Comparison of ENCODE assay signal across 8 mouse cellular contexts in genomic region chr3:86998433-86999414, GRCm38 (mm10). TPM values are rescaled to one million over a fixed set of nuclear protein-coding genes. Genes with fewer than 3 reads are reported as not detected.
A peak's percentile ranks its signal among the peaks of the same experiment; 100 is the strongest.
DNase-seq lines count a peak whose midpoint lies in the region; ATAC-seq and TF ChIP-seq lines count a peak whose summit lies in the region.
"Not testable (repeated sequence)": the region's sequence is repeated elsewhere in the genome, so short reads cannot be mapped to it uniquely, and the experiment has no call there.

No protein-coding gene starts in this region.

- peak; percentile 73 for DNase-seq in MEL-GATA-1-ER (ENCODE audit: extremely low read depth, low read depth)
- peak; percentile 44 to 47 for DNase-seq in cerebellum, adult 2 months
- peak; percentile 87 for DNase-seq in forebrain, postnatal 0 days
- DNase-seq in hindbrain, embryonic 10.5 days (ENCODE audit: low spot score) = peak; percentile 82
- DNase-seq in layer of hippocampus, adult 9-11 months = peak; percentile 42
- DNase-seq in thymus, adult 18-20 months = peak; percentile 74 to 83

- not testable (repeated sequence) for TF ChIP-seq CTCF in cerebellum, adult 2 months (IDR thresholded peaks at IDR 0.05; ENCODE audit: borderline replicate concordance, insufficient read depth, low read depth, low read length); forebrain, postnatal 0 days (IDR thresholded peaks at IDR 0.05; ENCODE audit: low read depth); olfactory bulb, adult 2 months (IDR thresholded peaks at IDR 0.05; ENCODE audit: insufficient read depth, low read depth, low read length)

- not testable (repeated sequence) for H3K4me1 ChIP-seq in cerebellum, adult 2 months (ENCODE audit: control insufficient read depth, insufficient read depth, low read length); forebrain, postnatal 0 days (ENCODE audit: insufficient read depth); olfactory bulb, adult 2 months (ENCODE audit: control insufficient read depth, insufficient read depth, low read length)
- H3K4me1 ChIP-seq in hindbrain, embryonic 10.5 days (replicated peaks) = peaks cover 19% of the 10 kb centered on the region
- peaks cover 10% of the 10 kb centered on the region; the same call in 1 of the 2 replicates for H3K4me1 ChIP-seq in lung, embryonic 16.5 days (replicated peaks; ENCODE audit: control insufficient read depth, insufficient read depth, low read length)

- H3K4me3 ChIP-seq in cerebellum, adult 2 months (replicated peaks; ENCODE audit: insufficient read depth, low read depth, low read length) = peak overlapping the region; percentile 69
- peak overlapping the region; percentile 54 for H3K4me3 ChIP-seq in forebrain, postnatal 0 days (ENCODE audit: low read depth, low read length)
- H3K4me3 ChIP-seq in hindbrain, embryonic 10.5 days = peak overlapping the region; percentile 59
- peak overlapping the region; percentile 68 for H3K4me3 ChIP-seq in lung, embryonic 16.5 days (ENCODE audit: low read length)
- H3K4me3 ChIP-seq in olfactory bulb, adult 2 months (ENCODE audit: insufficient read depth, low read depth, low read length) = peak overlapping the region; percentile 59

- H3K36me3 ChIP-seq in forebrain, postnatal 0 days (ENCODE audit: insufficient read depth); hindbrain, embryonic 10.5 days; lung, embryonic 16.5 days (ENCODE audit: control insufficient read depth, insufficient read depth, low read length): not testable (repeated sequence)

- ATAC-seq in forebrain, postnatal 0 days = peak; percentile 98
- ATAC-seq in lung, embryonic 16.5 days (ENCODE audit: low read depth) = peak; percentile 98

- 6% methylated on average over 24 of the region's 24 CpGs for WGBS in cerebellum, adult 2 months
- 4% methylated on average over 23 of the region's 24 CpGs for WGBS in forebrain, postnatal 0 days
- 8% methylated on average over 24 of the region's 24 CpGs for WGBS in hindbrain, embryonic 10.5 days
- WGBS in lung, embryonic 16.5 days = 3% methylated on average over 23 of the region's 24 CpGs
- WGBS in olfactory bulb, adult 2 months = 5% methylated on average over 24 of the region's 24 CpGs

- TF ChIP-seq POLR2A in cerebellum, adult 2 months (IDR thresholded peaks at IDR 0.05; ENCODE audit: borderline replicate concordance, insufficient read depth, low read length) = not testable (repeated sequence)
- TF ChIP-seq POLR2A in olfactory bulb, adult 2 months (IDR thresholded peaks at IDR 0.05; ENCODE audit: insufficient read depth, low read depth, low read length) = peak; percentile 25; the same call in 1 of the 2 replicates

- H3K9me3 ChIP-seq in forebrain, postnatal 0 days (ENCODE audit: low read length); hindbrain, embryonic 10.5 days; lung, embryonic 16.5 days (ENCODE audit: control insufficient read depth, low read length): not testable (repeated sequence)

- not testable (repeated sequence) for H3K27ac ChIP-seq in cerebellum, adult 2 months (ENCODE audit: insufficient read depth, low read length)
- peak overlapping the region; percentile 86 for H3K27ac ChIP-seq in forebrain, postnatal 0 days (ENCODE audit: low read depth, low read length)
- peak overlapping the region; percentile 92 for H3K27ac ChIP-seq in hindbrain, embryonic 10.5 days
- peak overlapping the region; percentile 95 for H3K27ac ChIP-seq in lung, embryonic 16.5 days (ENCODE audit: low read length)
- H3K27ac ChIP-seq in olfactory bulb, adult 2 months (ENCODE audit: insufficient read depth, low read depth, low read length) = peak overlapping the region; percentile 70

- peak overlapping the region; percentile 60 for H3K4me2 ChIP-seq in forebrain, postnatal 0 days (ENCODE audit: low read depth)
- H3K4me2 ChIP-seq in lung, embryonic 16.5 days (ENCODE audit: low read depth, low read length) = peak overlapping the region; percentile 80

- not testable (repeated sequence) for H3K27me3 ChIP-seq in cerebellum, adult 2 months (ENCODE audit: control insufficient read depth, insufficient read depth, low read length); forebrain, postnatal 0 days (ENCODE audit: insufficient read depth, low read length); hindbrain, embryonic 10.5 days (ENCODE audit: insufficient read depth, poor library complexity, severe bottlenecking); lung, embryonic 16.5 days (ENCODE audit: control insufficient read depth, insufficient read depth, low read depth, low read length)

- peak overlapping the region; percentile 66 for H3K9ac ChIP-seq in forebrain, postnatal 0 days
- H3K9ac ChIP-seq in lung, embryonic 16.5 days (ENCODE audit: low read length) = peak overlapping the region; percentile 81

RNA-seq across cellular contexts. Expression of gene Cd1d1, which starts 0.5 kb away (rescaled TPM):
- 3.6 and 4.0 TPM in 2 replicates for polyA plus RNA-seq in cerebellum, adult 2 months (2012; rRNA removed)
- total RNA-seq in forebrain, postnatal 0 days (2014; rRNA removed) = 16.3 and 23.4 TPM in 2 replicates
- 12.5 and 25.1 TPM in 2 replicates for polyA plus RNA-seq in forebrain, postnatal 0 days (2015; fragmentation: Nextera tagmentation; extraction: Ambion mirVana)
- 24.0 and 32.4 TPM in 2 replicates for polyA plus RNA-seq in hindbrain, embryonic 10.5 days (2016; fragmentation: Nextera tagmentation; extraction: Ambion mirVana)
- 37.7 and 38.6 TPM in 2 replicates for polyA plus RNA-seq in lung, embryonic 16.5 days (2015; fragmentation: Nextera tagmentation; extraction: Ambion mirVana)
- polyA plus RNA-seq in olfactory bulb, adult 2 months (2012; ENCODE audit: insufficient read depth, insufficient read length, low replicate concordance, missing spikeins) = not detected in 2 replicates
